Comparison of ENCODE assay signal across 11 mouse cellular contexts in genomic region chr11:114785892-114786291, GRCm38 (mm10). TPM values are rescaled to one million over a fixed set of nuclear protein-coding genes. Genes with fewer than 3 reads are reported as not detected.
A peak's percentile ranks its signal among the peaks of the same experiment; 100 is the strongest.
DNase-seq lines count a peak whose midpoint lies in the region; ATAC-seq and TF ChIP-seq lines count a peak whose summit lies in the region.
"Had no signal": no experiment of that assay in that cellular context is flagged by ENCODE, and none has a peak within 500 bp of the region (broad histone marks: within the 10 kb centered on the region; RNA-seq: fewer than 3 reads in every experiment).

No protein-coding gene starts in this region.

- H3K27ac ChIP-seq in heart, postnatal 0 days (ENCODE audit: low read depth) = no peak overlapping the region
- no peak overlapping the region for H3K27ac ChIP-seq in heart, adult 2 months
- peak overlapping the region; percentile 15; the same call in 1 of the 2 replicates for H3K27ac ChIP-seq in embryonic facial prominence, embryonic 10.5 days (replicated peaks)
- H3K27ac ChIP-seq in hindbrain, embryonic 13.5 days = peak overlapping the region; percentile 55; the same call in 1 of the 2 replicates
- no peak overlapping the region for H3K27ac ChIP-seq in midbrain, embryonic 15.5 days

- WGBS in heart, postnatal 0 days = 47% methylated on average over 10 of the region's 10 CpGs
- WGBS in heart, adult 2 months = 63% methylated on average over 10 of the region's 10 CpGs
- 52% methylated on average over 10 of the region's 10 CpGs for WGBS in embryonic facial prominence, embryonic 10.5 days
- WGBS in hindbrain, embryonic 13.5 days = 56% methylated on average over 10 of the region's 10 CpGs
- 56% methylated on average over 10 of the region's 10 CpGs for WGBS in midbrain, embryonic 15.5 days

- H3K9ac ChIP-seq in heart, postnatal 0 days (replicated peaks; ENCODE audit: low read depth, low read length) = no peak overlapping the region
- no peak overlapping the region for H3K9ac ChIP-seq in heart, adult 2 months (ENCODE audit: low read depth, low read length)
- H3K9ac ChIP-seq in hindbrain, embryonic 13.5 days = peak overlapping the region; percentile 67; the same call in 1 of the 2 replicates
- peak overlapping the region; percentile 4; the same call in 1 of the 2 replicates for H3K9ac ChIP-seq in midbrain, embryonic 15.5 days

- TF ChIP-seq EP300 in heart, postnatal 0 days (IDR thresholded peaks at IDR 0.05; ENCODE audit: low read depth) = no peak
- TF ChIP-seq EP300 in heart, adult 2 months (IDR thresholded peaks at IDR 0.05; ENCODE audit: insufficient read depth, low read depth, low read length) = no peak

- TF ChIP-seq POLR2A in heart, adult 2 months (IDR thresholded peaks at IDR 0.05; ENCODE audit: insufficient read depth, low read depth, low read length) = no peak

- H3K36me3 ChIP-seq in heart, postnatal 0 days (replicated peaks; ENCODE audit: control insufficient read depth, insufficient read depth, low read length) = no peaks in the 10 kb centered on the region
- H3K36me3 ChIP-seq in heart, adult 2 months (ENCODE audit: control insufficient read depth, insufficient read depth, low read length) = no peaks in the 10 kb centered on the region
- H3K36me3 ChIP-seq in embryonic facial prominence, embryonic 10.5 days (replicated peaks) = no peaks in the 10 kb centered on the region
- H3K36me3 ChIP-seq in hindbrain, embryonic 13.5 days = no peaks in the 10 kb centered on the region
- no peaks in the 10 kb centered on the region for H3K36me3 ChIP-seq in midbrain, embryonic 15.5 days (replicated peaks)

- H3K9me3 ChIP-seq in heart, postnatal 0 days (replicated peaks; ENCODE audit: control insufficient read depth, low read length) = no peaks in the 10 kb centered on the region
- H3K9me3 ChIP-seq in embryonic facial prominence, embryonic 10.5 days = no peaks in the 10 kb centered on the region
- H3K9me3 ChIP-seq in hindbrain, embryonic 13.5 days = no peaks in the 10 kb centered on the region
- no peaks in the 10 kb centered on the region for H3K9me3 ChIP-seq in midbrain, embryonic 15.5 days

- H3K4me1 ChIP-seq in heart, postnatal 0 days (ENCODE audit: control insufficient read depth, insufficient read depth) = 0 out of 2 replicates have a peak, but pooled peaks cover 3% of the 10 kb centered on the region
- H3K4me1 ChIP-seq in heart, adult 2 months (ENCODE audit: control insufficient read depth, insufficient read depth, low read length) = 0 out of 2 replicates have a peak, but pooled peaks cover 1% of the 10 kb centered on the region
- H3K4me1 ChIP-seq in embryonic facial prominence, embryonic 10.5 days = peaks cover 34% of the 10 kb centered on the region
- H3K4me1 ChIP-seq in hindbrain, embryonic 13.5 days (replicated peaks) = peaks cover 33% of the 10 kb centered on the region
- H3K4me1 ChIP-seq in midbrain, embryonic 15.5 days = peaks cover 18% of the 10 kb centered on the region

- DNase-seq in heart, postnatal 0 days (ENCODE audit: low spot score) = no peak
- no peak for DNase-seq in heart, adult 2 months
- DNase-seq in embryonic facial prominence, embryonic 10.5 days (ENCODE audit: low spot score) = no peak
- no peak for DNase-seq in urinary bladder, postnatal 4 days (ENCODE audit: low spot score in 2 of 2)
- DNase-seq in layer of hippocampus, postnatal 25 days (ENCODE audit: extremely low spot score in 1 of 2, low spot score in 1 of 2) = no peak
- DNase-seq in thymus, postnatal 0 days (ENCODE audit: low spot score) = no peak
- DNase-seq: thymus, postnatal 36 days had no signal

- TF ChIP-seq CTCF in heart, postnatal 0 days (IDR thresholded peaks at IDR 0.05; ENCODE audit: low read depth) = no peak
- TF ChIP-seq CTCF in heart, adult 2 months (IDR thresholded peaks at IDR 0.05) = no peak

- H3K27me3 ChIP-seq in heart, postnatal 0 days (ENCODE audit: control insufficient read depth, insufficient read depth, low read length) = peaks cover 88% of the 10 kb centered on the region
- peaks cover 8% of the 10 kb centered on the region for H3K27me3 ChIP-seq in heart, adult 2 months (ENCODE audit: control insufficient read depth, insufficient read depth, low read length)
- peaks cover 96% of the 10 kb centered on the region for H3K27me3 ChIP-seq in embryonic facial prominence, embryonic 10.5 days (replicated peaks; ENCODE audit: low read depth, poor library complexity, severe bottlenecking)
- H3K27me3 ChIP-seq in hindbrain, embryonic 13.5 days = peaks cover 71% of the 10 kb centered on the region
- peaks cover 42% of the 10 kb centered on the region for H3K27me3 ChIP-seq in midbrain, embryonic 15.5 days (replicated peaks)

- H3K79me2 ChIP-seq in heart, adult 2 months (replicated peaks; ENCODE audit: control insufficient read depth, insufficient read depth, low read length) = no peaks in the 10 kb centered on the region

- H3K4me3 ChIP-seq in heart, postnatal 0 days (ENCODE audit: low read depth, low read length) = 0 out of 2 replicates have a peak overlapping the region, but pooled peaks have one; percentile 12
- no peak overlapping the region for H3K4me3 ChIP-seq in heart, adult 2 months
- H3K4me3 ChIP-seq in embryonic facial prominence, embryonic 10.5 days = peak overlapping the region; percentile 51
- H3K4me3 ChIP-seq in hindbrain, embryonic 13.5 days = peak overlapping the region; percentile 32
- H3K4me3 ChIP-seq in midbrain, embryonic 15.5 days = peak overlapping the region; percentile 27

- ATAC-seq in heart, postnatal 0 days (ENCODE audit: insufficient read depth, low read depth) = no peak
- ATAC-seq in hindbrain, embryonic 13.5 days (ENCODE audit: low FRiP score) = no peak
- no peak for ATAC-seq in midbrain, embryonic 15.5 days (replicated peaks)

- H3K4me2 ChIP-seq in heart, postnatal 0 days (ENCODE audit: low read depth, low read length) = peak overlapping the region; percentile 48; the same call in 1 of the 2 replicates
- H3K4me2 ChIP-seq in hindbrain, embryonic 13.5 days = peak overlapping the region; percentile 58
- peak overlapping the region; percentile 49 for H3K4me2 ChIP-seq in midbrain, embryonic 15.5 days

- intact Hi-C loops in heart, adult 2 months (cut with DNase I) = loop anchor here (5.0 kb wide), 1 partner anchor 109 kb away; the partner anchor contains the start of gene Ttyh2

RNA-seq across cellular contexts. Expression of gene Btbd17, which starts 9.9 kb away (rescaled TPM):
- not detected in 2 replicates for total RNA-seq in heart, postnatal 0 days (2014; rRNA removed; ENCODE audit: low replicate concordance)
- 0.12 and 0.18 TPM in 2 replicates for polyA plus RNA-seq in heart, postnatal 0 days (2015; fragmentation: Nextera tagmentation; extraction: Ambion mirVana)
- total RNA-seq in heart, adult 2 months (2021) = not detected
- polyA plus RNA-seq in heart, adult 2 months (2012; rRNA removed) = 0.06 TPM in 1 of 2 replicates, not detected in the other
- polyA plus RNA-seq in embryonic facial prominence, embryonic 10.5 days (2016; fragmentation: Nextera tagmentation; extraction: Ambion mirVana) = 10.0 and 17.0 TPM in 2 replicates
- polyA plus RNA-seq in hindbrain, embryonic 13.5 days (2015; fragmentation: Nextera tagmentation; extraction: Ambion mirVana) = 21.4 and 22.3 TPM in 2 replicates
- polyA plus RNA-seq in midbrain, embryonic 15.5 days (2015; fragmentation: Nextera tagmentation; extraction: Ambion mirVana) = 21.4 and 28.4 TPM in 2 replicates
- total RNA-seq in layer of hippocampus, postnatal 25 days (2021) = 10 to 100 TPM; 27.8 to 30.9 TPM
- 0.14 TPM in 1 of 2 replicates, not detected in the other for polyA plus RNA-seq in thymus, postnatal 0 days (2015; fragmentation: Nextera tagmentation; extraction: Ambion mirVana)
- total RNA-seq: MEL had no signal

RNA-seq across cellular contexts. Expression of gene Gpr142, which starts 12.8 kb away (rescaled TPM):
- not detected in 2 replicates for total RNA-seq in heart, postnatal 0 days (2014; rRNA removed; ENCODE audit: low replicate concordance)
- not detected in 2 replicates for polyA plus RNA-seq in heart, postnatal 0 days (2015; fragmentation: Nextera tagmentation; extraction: Ambion mirVana)
- not detected for total RNA-seq in heart, adult 2 months (2021)
- not detected in 2 replicates for polyA plus RNA-seq in heart, adult 2 months (2012; rRNA removed)
- polyA plus RNA-seq in embryonic facial prominence, embryonic 10.5 days (2016; fragmentation: Nextera tagmentation; extraction: Ambion mirVana) = 0.18 TPM in 1 of 2 replicates, not detected in the other
- polyA plus RNA-seq in hindbrain, embryonic 13.5 days (2015; fragmentation: Nextera tagmentation; extraction: Ambion mirVana) = not detected in 2 replicates
- not detected in 2 replicates for polyA plus RNA-seq in midbrain, embryonic 15.5 days (2015; fragmentation: Nextera tagmentation; extraction: Ambion mirVana)
- not detected for total RNA-seq in layer of hippocampus, postnatal 25 days (2021)
- polyA plus RNA-seq in thymus, postnatal 0 days (2015; fragmentation: Nextera tagmentation; extraction: Ambion mirVana) = not detected in 2 replicates
- total RNA-seq: left cerebral cortex, adult 8-10 months; MEL had no signal

RNA-seq across cellular contexts. Expression of gene Kif19a, which starts 20.7 kb away (rescaled TPM):
- 2.7 TPM in 1 of 2 replicates, not detected in the other for total RNA-seq in heart, postnatal 0 days (2014; rRNA removed; ENCODE audit: low replicate concordance)
- polyA plus RNA-seq in heart, postnatal 0 days (2015; fragmentation: Nextera tagmentation; extraction: Ambion mirVana) = 0.08 and 0.14 TPM in 2 replicates
- under 1 TPM; 0.18 to 0.21 TPM for total RNA-seq in heart, adult 2 months (2021)
- 0.32 and 1.2 TPM in 2 replicates for polyA plus RNA-seq in heart, adult 2 months (2012; rRNA removed)
- 1.3 and 2.0 TPM in 2 replicates for polyA plus RNA-seq in embryonic facial prominence, embryonic 10.5 days (2016; fragmentation: Nextera tagmentation; extraction: Ambion mirVana)
- 1.2 and 1.3 TPM in 2 replicates for polyA plus RNA-seq in hindbrain, embryonic 13.5 days (2015; fragmentation: Nextera tagmentation; extraction: Ambion mirVana)
- polyA plus RNA-seq in midbrain, embryonic 15.5 days (2015; fragmentation: Nextera tagmentation; extraction: Ambion mirVana) = 0.40 and 0.46 TPM in 2 replicates
- 10 to 100 TPM in 1 of 2 experiments, 1 to 10 TPM in 1; 6.6 to 11.5 TPM for total RNA-seq in layer of hippocampus, postnatal 25 days (2021)
- 0.09 TPM in 2 replicates for polyA plus RNA-seq in thymus, postnatal 0 days (2015; fragmentation: Nextera tagmentation; extraction: Ambion mirVana)
- total RNA-seq: MEL had no signal

RNA-seq across cellular contexts. Expression of gene Dnaic2, which starts 58.7 kb away (rescaled TPM):
- not detected in 2 replicates for total RNA-seq in heart, postnatal 0 days (2014; rRNA removed; ENCODE audit: low replicate concordance)
- polyA plus RNA-seq in heart, postnatal 0 days (2015; fragmentation: Nextera tagmentation; extraction: Ambion mirVana) = 0.33 and 0.75 TPM in 2 replicates
- total RNA-seq in heart, adult 2 months (2021) = under 1 TPM; 0.16 to 0.18 TPM
- 0.44 and 1.5 TPM in 2 replicates for polyA plus RNA-seq in heart, adult 2 months (2012; rRNA removed)
- polyA plus RNA-seq in embryonic facial prominence, embryonic 10.5 days (2016; fragmentation: Nextera tagmentation; extraction: Ambion mirVana) = 1.7 and 1.8 TPM in 2 replicates
- 2.9 and 3.8 TPM in 2 replicates for polyA plus RNA-seq in hindbrain, embryonic 13.5 days (2015; fragmentation: Nextera tagmentation; extraction: Ambion mirVana)
- 3.0 and 3.4 TPM in 2 replicates for polyA plus RNA-seq in midbrain, embryonic 15.5 days (2015; fragmentation: Nextera tagmentation; extraction: Ambion mirVana)
- 1 to 10 TPM; 1.4 to 1.9 TPM for total RNA-seq in layer of hippocampus, postnatal 25 days (2021)
- 0.94 and 1.1 TPM in 2 replicates for polyA plus RNA-seq in thymus, postnatal 0 days (2015; fragmentation: Nextera tagmentation; extraction: Ambion mirVana)
- total RNA-seq: MEL had no signal

Comparison
In these comparisons a context has a peak if more than half of its experiments do, and no peak if none do; other contexts are left out.
1. H3K27ac ChIP-seq: peak in embryonic facial prominence, embryonic 10.5 days (single experiment) and hindbrain, embryonic 13.5 days (single experiment); none in heart, postnatal 0 days (single experiment), heart, adult 2 months (single experiment) and midbrain, embryonic 15.5 days (single experiment).
2. H3K9ac ChIP-seq: peak in hindbrain, embryonic 13.5 days (single experiment) and midbrain, embryonic 15.5 days (single experiment); none in heart, postnatal 0 days (single experiment) and heart, adult 2 months (single experiment).
3. Peak in every context shown above with its lines, with median percentiles within 50 percentile points of each other: H3K4me2 ChIP-seq.